Mouse (Mus musculus): ENCODE data around the gene Gps1.
"Not testable (repeated sequence)": the region's sequence is repeated elsewhere in the genome, so short reads cannot be mapped to it uniquely, and the experiment has no call there.

Gene Gps1

DNA sequence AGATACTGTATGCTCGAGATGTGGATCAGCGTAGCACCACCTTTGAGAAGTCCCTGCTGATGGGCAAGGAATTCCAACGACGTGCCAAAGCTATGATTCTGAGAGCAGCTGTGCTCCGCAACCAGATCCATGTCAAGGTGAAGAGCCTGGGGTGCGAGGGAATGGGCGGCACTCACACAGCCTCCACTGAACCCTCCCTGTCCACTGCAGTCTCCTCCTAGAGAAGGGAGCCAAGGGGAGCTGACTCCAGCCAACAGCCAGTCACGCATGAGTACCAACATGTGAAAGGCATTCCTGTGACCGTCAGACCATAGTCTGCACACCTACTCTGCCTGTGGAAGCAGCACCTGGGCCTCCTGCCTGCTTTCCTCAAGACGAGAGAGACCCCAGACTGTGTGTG lies 4.4 kb downstream of the Gps1 start:
- not testable (repeated sequence) for DNase-seq

DNA sequence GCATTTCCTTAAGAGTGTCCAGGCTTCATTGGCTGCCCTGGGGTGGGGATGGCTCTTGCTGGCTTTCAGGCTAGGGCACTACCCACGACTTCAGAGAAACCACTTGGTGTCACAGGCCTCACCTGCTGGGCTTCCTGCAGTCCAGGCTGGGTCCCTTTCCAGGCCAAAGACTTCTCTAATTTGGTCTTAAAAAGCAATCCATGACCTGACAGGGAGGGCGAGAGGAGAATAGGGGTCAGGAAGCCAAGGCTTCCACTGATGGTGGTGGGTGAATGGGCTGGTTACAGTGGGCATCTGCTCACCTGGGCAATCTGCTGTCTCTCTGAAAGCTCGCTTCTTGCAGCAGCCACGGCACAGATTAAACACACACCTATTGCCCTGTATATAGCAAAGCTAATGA lies 5.3 kb downstream of the Gps1 start:
- no peak for DNase-seq

GRCm38 (mm10) chr11:120789810-120790209 lies 5.7 kb downstream of the Gps1 start:
- DNase-seq, result no peak

GRCm38 (mm10) chr11:120792652-120793051 lies 8.6 kb downstream of the Gps1 start:
- DNase-seq, result no peak

DNA sequence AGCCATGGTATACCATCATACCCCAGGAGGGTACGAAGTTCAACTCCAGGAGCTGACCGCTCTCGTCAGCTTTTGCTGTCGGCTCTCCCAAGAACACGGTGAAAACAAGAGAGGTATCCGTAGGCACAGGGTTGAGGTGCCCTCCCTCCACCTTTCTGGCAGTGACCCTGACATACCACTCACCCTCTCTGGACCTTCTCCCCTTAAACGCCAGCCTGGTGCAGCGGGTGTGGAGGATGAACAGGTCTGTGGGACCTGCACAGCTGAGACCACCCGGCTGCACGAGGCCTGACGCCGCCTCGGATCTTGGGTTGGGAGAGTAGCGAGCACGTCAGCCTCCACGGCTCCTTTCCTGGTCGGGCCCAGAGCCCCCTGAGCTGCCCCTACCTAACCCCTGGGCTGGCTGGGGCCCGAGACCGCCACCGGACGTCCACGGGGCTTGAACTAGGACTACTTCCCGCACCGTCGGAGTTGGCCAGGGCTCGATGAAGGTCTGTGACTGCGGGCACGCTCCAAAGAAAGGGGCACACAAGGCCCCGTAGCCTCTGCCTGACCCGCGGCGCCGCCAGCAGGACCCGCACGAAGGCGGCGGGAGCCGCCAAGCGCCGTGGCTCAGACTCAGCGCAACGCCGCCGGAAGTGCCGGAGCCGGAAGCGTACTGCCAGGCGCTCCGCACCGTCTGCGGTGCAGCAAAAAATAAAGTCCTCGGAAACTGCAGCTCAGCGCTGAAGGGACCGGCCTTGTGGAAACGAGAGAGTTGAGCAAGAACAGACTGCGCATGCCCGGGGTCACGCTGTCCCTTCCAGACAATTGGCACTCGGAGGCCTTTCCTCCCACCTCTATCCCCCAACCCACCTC lies 11.9 kb downstream of the Gps1 start, which contains the start of gene Dus1l:
Dus1l (minus strand) TSS at position 648 of the 858 bp plus-strand sequence.
- DNase-seq, result peak; percentile 95 to 99

DNA sequence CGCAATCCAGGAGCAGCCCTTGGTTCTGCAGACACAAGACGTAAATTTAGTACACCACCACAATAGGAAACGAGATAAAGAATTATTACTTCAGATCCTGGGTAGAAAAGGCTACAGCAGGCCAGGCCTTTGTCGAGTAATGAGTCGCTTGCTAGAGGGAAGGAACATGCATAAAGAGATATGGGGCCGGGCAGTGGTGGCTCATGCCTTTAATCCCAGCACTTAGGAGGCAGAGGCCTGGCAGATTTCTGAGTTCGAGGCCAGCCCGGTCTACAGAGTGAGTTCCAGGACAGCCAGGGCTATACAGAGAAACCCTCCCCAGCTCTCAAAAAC lies 12.5 kb downstream of the Gps1 start:
- no peak for DNase-seq

DNA sequence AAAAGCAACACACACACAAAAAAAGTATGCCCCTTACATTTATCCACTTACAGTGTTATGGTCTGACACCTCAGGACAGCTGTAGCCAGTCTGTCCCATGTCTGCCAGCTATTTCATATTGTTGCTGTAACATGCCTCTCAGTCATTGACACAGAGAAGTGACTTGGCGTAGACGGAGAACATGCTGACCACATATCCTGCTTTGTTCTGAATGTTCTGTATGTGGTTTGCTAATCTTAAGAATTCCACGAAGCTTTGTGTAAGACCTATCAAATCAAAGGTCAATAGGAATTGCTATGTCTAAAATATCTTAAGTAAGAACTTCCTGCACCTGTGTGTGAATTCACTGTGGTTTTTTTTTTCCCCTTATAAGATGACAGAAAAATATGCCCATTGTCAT lies 14.2 kb downstream of the Gps1 start:
- DNase-seq, result no peak

DNA sequence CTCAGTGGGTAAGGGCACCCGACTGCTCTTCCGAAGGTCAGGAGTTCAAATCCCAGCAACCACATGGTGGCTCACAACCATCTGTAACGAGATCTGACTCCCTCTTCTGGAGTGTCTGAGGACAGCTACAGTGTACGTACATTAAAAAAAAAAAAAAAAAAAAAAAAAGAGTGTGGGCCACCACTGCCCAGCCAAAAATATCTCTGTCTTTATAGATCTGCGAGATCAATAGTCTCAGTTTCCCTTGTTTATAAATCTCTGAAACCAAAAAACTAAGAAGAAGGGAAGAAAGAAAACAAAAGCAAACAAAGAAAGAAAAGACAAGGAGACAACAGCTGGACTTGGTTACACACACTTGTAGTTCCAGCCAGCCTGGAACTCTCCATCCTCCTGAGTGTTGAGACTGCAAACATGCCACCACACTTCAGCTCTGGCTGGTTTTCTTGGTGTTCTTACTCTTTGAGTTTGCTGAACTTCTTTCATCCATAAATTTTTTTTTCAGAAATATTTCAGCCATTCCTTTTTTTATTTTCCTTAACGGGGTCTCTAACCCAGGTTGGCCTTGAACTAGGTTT lies 15.3 kb downstream of the Gps1 start:
- no peak for DNase-seq

- peak; percentile 72 to 81 for DNase-seq
Measured at GRCm38 (mm10) chr11:120800061-120800904, 16.2 kb downstream of the Gps1 start.

DNA sequence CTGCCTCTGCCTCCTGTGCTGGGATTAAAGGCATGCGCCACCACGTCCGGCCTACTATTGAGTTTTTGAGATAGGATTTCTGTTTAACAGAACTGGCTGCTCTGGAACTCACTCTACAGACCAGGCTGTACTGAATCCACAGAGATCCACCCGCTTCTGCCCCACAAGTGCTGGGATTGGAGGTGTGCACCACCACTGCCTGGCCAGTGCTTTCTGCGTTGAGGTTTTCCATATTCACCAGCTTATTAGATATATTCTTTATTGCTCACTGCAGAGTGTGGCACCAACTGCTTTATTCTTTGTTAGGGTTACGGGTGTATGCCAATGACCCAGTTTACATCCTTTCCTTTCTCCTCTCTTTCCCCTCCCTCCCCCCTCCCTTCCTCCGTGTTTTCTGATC lies 20.2 kb downstream of the Gps1 start:
- no peak for DNase-seq

GRCm38 (mm10) chr11:120804769-120805168 lies 20.7 kb downstream of the Gps1 start:
- no peak for DNase-seq

DNA sequence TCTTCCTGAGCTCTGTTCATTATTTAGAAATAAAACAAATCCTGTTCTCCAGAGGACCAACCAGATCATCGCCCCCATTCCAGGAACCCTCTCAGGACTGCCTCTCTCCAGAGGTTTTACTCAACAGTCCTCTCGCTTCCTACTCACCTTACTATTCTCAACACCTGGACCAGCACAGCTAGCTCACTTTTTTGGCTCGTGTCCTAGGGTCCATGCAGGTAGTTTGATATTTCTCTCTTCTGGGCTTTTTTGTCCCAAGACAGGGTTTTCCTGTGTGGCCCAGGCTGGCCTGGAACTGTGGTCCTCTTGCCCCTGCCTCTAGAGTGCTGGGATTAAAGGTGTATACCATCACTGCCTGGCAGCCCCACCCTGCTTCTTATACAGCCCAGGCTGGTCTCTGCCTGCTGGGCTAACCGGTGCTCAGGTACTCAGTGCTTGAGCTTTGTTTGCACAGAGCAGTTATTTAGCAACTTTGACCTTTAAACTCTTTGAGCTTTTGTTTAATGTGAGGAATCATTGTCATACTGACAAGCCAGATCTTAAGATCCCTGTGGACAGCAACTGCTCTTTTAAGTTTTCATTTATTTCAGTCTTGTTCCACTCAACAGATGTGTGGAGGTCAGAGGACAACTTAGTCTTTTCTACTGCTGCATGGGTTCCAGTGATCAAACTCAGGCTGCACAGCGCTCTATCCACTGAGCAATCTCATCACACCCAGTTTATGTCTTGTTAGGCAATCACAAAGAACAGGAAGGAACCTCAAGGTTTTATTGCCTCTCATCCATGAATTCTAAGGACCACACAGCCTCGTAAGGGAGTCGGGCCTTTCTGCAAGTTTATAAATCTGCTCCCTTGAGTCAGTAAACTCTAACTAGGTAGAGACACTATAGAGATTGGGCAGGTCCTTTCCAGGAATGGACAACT lies 21.6 kb downstream of the Gps1 start:
- no peak for DNase-seq

GRCm38 (mm10) chr11:120808010-120808409 lies 23.9 kb downstream of the Gps1 start:
- no peak for DNase-seq

- no peak for DNase-seq
Measured at GRCm38 (mm10) chr11:120812068-120812467, 28.0 kb downstream of the Gps1 start.

- DNase-seq, result no peak
Measured at GRCm38 (mm10) chr11:120817358-120817757, 33.3 kb downstream of the Gps1 start.

DNA sequence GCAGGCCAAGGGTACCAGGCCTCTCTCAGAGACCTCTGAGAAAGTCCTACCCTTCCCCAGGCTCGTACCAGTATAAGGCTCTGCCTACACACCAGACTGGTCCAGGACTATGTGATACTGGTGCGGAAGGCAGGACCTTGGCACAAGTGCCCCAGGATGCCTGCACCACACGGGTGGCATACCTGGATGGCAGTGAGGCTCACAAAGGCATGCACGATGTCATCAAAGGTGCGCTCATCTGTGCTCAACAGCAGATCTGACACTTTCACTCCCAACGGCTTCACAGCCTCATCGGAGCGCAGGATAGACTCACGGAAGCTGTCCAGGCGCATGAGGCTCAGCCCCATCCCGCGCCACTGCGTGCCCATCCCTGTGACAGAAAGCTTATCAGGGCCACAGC lies 34.2 kb downstream of the Gps1 start:
- DNase-seq, result no peak

DNA sequence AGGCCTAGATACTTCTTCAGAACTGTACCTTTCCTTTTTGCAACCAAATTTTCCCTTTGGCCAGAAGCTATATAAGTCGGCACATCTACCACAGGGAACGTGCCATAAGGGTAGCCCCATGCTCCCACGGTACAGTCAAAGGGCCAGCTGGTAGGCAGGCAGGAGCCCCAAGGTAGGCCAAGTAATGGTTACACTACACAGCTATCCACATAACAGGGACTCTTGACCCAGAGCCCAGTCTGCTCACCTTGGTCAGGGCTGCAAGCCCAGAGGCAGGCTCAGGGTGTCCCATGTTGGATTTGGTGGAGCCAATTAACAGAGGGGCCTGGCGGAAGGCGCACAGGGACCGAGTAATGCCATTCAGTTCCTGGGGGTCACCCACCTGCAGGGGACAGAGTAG lies 35.5 kb downstream of the Gps1 start:
- DNase-seq, result no peak

- DNase-seq, result no peak
Measured at GRCm38 (mm10) chr11:120820546-120820945, 36.5 kb downstream of the Gps1 start.

- no peak for DNase-seq
Measured at GRCm38 (mm10) chr11:120821076-120821922, 37.2 kb downstream of the Gps1 start.

DNA sequence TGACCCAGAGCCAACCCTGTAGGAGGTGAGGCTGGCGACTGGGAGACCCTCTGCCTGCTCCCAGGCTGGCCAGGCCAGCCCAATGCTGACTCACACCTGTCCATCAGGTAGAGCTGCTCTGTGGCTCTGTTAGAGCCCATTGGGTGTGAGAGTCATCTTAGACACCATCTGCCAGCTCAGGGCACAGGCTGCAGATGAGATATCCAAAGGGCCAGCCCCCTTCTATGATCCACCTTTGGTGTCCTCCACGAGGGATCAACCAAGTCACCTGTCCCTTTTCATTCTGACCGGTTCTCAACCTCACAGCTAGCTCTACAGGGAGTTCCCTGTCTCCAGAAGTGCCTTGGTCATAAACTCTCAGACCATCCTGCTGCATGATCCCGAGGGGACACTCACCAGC lies 38.2 kb downstream of the Gps1 start:
- DNase-seq, result no peak

DNA sequence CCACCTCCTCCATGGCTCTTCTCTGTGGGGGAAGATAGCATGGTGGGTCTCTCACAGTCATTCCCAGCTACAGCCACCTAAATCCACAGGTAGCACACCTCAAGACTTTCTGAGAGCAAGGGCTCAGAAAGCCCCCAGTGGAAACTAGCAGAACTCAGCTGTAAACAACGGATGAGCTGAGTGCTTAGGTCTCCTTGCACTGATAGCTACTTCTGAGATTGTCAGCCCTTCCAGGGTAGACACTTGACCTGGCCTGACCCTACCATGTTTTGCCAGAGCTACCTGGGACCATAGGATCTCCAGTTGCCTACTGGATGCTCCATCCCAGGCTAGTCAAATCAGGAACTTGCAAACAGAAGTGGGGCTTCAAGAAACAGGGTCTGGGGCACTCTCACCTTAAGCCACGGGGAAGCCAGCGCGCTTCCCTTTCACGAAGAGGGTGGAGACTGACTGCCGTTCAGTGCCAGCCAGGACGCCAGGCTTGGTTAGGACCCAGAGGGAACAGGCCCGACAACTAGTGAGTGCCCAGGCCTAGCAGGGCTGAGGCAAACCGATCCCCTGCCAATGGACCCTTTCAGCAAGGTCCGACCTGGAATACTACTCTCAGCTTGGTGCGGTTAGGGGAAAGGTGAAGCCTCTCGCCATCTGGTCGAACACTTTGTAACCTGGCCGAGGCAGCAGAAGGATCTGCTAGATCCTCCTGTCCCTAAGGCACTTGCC lies 38.9 kb downstream of the Gps1 start:
- DNase-seq, result peak; percentile 27 to 37
